Mouse (Mus musculus) olfactory bulb, adult 2 months (tissue): ENCODE data around the gene Slc5a10.

ENCODE experiments used
- CTCF ChIP-seq: fragments of 200-500 bp; IDR thresholded peaks from 2 replicates; pipeline ENCODE4 v1.5.1; 2012; ENCODE audit warnings: low read depth, mild to moderate bottlenecking, low read length, moderate library complexity; ENCODE audit not compliant: insufficient read depth
- POLR2A ChIP-seq: fragments of 200-500 bp; IDR thresholded peaks from 2 replicates; pipeline ENCODE4 v1.6.1; 2012; ENCODE audit warnings: mild to moderate bottlenecking, low read depth, low read length, moderate library complexity; ENCODE audit not compliant: insufficient read depth

DNA sequence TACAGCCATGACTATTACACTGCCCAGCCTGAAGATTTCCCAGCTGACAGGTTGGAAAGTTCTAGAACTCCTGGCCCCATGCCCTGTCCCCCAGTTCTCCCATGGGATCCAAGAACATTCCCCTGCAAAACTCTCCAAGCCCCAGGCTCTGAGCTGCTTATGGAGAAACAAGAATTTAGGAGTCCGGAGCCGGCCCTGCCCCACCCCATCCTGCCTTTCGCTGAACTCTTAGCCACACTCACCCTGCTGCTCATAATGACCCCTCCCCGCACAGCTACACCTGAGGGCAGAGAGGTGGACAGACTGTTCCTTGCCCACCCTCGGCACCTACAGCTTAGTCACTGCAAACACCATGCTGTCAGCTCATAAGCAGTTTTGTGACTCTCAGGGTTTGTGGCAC, 52.8 kb downstream of the Slc5a10 start:
- no peak for TF ChIP-seq POLR2A
- no peak for TF ChIP-seq CTCF
